Mouse (Mus musculus) G1E (cell line): ENCODE measurements around the gene Olfr1331.

Source experiments
- GATA1 ChIP-seq: IDR thresholded peaks from 2 replicates; pipeline ENCODE4 v1.6.1; 2012; ENCODE audit warnings: borderline replicate concordance, low read length, inconsistent platforms, mixed read lengths
- TAL1 ChIP-seq: conservative IDR thresholded peaks from 2 replicates; pipeline ENCODE4 v1.6.1; 2012; ENCODE audit warnings: low read depth, low read length, inconsistent platforms, mixed read lengths

GRCm38 (mm10) chr4:118888297-118888696 lies 23.8 kb downstream of the Olfr1331 start, which contains the start of gene Olfr1330:
- TF ChIP-seq GATA1: no peak
- TF ChIP-seq TAL1: no peak
